Mouse (Mus musculus) 3T3-L1 (cell line): ENCODE data around the gene Lrrc40.
"Not testable (repeated sequence)": the region's sequence is repeated elsewhere in the genome, so short reads cannot be mapped to it uniquely, and the experiment has no call there.

ENCODE experiments used
- DNase-seq: peaks from one replicate; pipeline ENCODE4 v3.0.0-alpha.2; 2015; ENCODE audit warnings: low read depth, low spot score

Lrrc40 gene

DNA sequence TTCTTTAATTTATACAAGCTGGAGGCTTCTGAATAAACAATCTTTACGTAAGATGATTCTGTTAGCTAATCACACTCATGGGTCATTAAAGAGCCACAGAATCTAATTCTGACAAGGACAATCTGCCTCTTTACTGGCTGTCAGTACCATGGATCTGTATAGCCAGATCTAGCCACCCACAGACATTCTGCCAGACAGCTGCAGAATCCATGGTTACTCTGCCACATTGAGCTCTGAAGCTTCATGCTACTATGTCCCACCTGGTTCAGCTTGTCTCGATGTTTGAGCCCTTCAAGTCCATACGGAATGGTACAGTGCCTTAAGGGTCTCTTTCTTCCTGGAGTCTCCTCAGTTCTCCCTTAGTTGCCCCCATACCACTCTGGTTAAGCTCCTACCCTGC, 55.1 kb downstream of the Lrrc40 start:
- DNase-seq = no peak

DNA sequence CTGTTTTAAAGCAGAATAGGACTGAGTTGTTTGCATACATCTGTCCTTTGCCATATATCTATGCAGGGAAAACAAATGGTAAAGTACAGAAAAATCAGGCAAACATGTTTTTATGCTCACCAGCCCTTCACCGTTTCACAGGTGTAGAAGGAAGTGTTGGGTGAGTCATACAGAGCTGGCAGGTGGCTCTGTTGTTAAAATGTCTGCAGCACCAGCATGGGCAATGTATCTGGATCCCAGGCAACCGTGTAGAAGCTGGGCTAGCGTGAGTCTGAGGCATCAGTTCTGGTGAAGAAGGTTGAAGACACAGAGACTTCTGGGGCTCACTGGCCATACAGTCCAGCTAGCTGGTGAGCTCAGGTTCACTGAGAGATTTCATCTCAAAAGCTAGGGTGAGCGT, 57.5 kb downstream of the Lrrc40 start:
- DNase-seq = no peak

DNA sequence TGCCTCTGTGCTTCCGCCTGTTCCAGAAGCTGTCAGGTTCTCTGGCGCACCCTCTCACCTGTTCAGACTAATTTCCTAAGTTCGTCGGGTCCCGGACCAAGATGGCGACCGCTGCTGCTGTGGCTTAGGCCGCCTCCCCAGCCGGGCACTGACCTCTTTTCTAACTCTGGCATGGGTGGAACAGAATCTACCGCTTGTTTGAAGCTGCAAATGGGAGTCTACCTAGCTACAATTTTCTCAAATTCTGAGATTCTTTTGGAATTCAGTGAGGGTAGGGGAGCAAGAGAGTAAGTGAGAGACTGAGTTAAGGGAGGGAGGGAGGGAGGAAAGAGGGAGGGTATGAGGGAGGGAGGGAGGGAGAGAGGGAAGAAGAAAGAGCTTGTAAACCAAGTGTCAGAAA, 65.6 kb downstream of the Lrrc40 start:
- DNase-seq = not testable (repeated sequence)

DNA sequence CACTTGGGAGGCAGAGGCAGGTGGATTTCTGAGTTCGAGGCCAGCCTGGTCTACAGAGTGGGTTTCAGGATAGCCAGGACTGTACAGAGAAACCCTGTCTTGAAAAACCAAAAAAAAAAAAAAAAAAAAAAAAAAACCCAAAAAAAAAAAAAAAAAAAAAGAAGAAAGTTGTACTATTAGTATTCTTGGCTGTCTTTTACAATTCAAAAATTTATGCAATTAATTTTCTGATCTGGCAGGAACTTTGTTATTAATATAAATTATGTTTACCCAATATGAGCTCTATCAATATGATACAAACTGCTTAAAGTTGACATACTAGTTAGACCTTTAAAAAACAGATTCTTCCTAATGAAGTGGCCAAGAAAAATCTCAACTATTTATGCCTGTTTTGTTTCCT, 66.1 kb downstream of the Lrrc40 start:
- not testable (repeated sequence) for DNase-seq

DNA sequence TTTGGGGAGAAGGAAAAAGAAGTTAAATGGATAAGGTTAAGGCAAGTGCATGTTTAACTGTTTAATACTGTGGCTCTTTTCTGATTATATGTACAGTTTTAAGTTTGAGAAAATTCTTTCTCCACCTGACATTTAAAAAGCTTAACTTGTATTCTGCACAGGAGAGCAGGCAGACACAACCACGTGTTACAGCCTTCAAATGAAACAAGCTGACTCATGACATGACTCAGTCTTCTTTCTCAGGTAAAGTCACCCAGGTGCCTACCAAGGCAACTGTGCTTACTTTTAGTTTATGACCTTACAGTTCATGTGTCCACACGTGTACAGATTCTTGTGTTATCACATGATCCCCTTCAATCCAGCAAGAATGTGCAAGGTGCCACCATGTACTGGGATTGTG, 67.0 kb downstream of the Lrrc40 start:
- DNase-seq = no peak

DNA sequence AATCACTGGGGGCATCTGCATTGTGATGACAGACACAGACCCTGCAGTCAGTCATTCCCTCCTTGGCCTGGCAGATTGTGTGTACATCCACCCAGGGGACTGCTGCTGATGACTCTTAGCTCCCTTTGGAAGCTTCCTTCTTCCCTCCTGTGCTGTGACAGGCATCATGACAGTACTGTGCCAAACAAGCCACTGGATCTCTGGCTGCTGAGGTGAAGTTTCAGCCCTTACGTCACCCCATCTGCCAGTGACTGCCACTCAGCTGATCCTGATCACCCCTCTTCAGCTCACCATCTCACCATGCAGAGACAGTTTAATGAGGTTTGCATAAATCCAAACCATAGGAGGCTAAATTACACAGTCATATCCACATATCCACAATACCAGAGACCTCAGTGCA, 68.8 kb downstream of the Lrrc40 start:
- DNase-seq = no peak
